Mouse (Mus musculus) neural tube, embryonic 10.5 days (tissue): Measurements from ENCODE around the gene Mthfd2.

Experiments
- DNase-seq: peaks from one replicate; pipeline ENCODE4 v3.0.0-alpha.2; 2017; ENCODE audit warnings: low spot score; ENCODE audit errors: extremely low spot score

Mthfd2 gene

GRCm38 (mm10) chr6:83341387-83341786, 15.7 kb upstream of the Mthfd2 start:
- DNase-seq, result no peak

GRCm38 (mm10) chr6:83327591-83328190, 2.0 kb upstream of the Mthfd2 start:
- DNase-seq, result no peak

GRCm38 (mm10) chr6:83326761-83327160, 1.1 kb upstream of the Mthfd2 start:
- DNase-seq, result no peak

- no peak for DNase-seq
Measured at GRCm38 (mm10) chr6:83326394-83326736, 657 bp upstream of the Mthfd2 start.

GRCm38 (mm10) chr6:83323652-83324419, 1.9 kb downstream of the Mthfd2 start:
- DNase-seq, result no peak

- no peak for DNase-seq
Measured at GRCm38 (mm10) chr6:83322794-83323193, 2.9 kb downstream of the Mthfd2 start.

GRCm38 (mm10) chr6:83321927-83322326, 3.8 kb downstream of the Mthfd2 start:
- DNase-seq, result no peak

- peak; percentile 87 for DNase-seq
Measured at GRCm38 (mm10) chr6:83317108-83317741, 8.5 kb downstream of the Mthfd2 start.

GRCm38 (mm10) chr6:83316022-83316421, 9.7 kb downstream of the Mthfd2 start:
- peak; percentile 54 for DNase-seq

- no peak for DNase-seq
Measured at GRCm38 (mm10) chr6:83315293-83315692, 10.4 kb downstream of the Mthfd2 start.

- no peak for DNase-seq
Measured at GRCm38 (mm10) chr6:83312514-83312913, 13.2 kb downstream of the Mthfd2 start.

GRCm38 (mm10) chr6:83312021-83312420, 13.7 kb downstream of the Mthfd2 start:
- DNase-seq, result no peak

- DNase-seq, result no peak
Measured at GRCm38 (mm10) chr6:83311206-83311605, 14.5 kb downstream of the Mthfd2 start.

GRCm38 (mm10) chr6:83309017-83309416, 16.7 kb downstream of the Mthfd2 start:
- no peak for DNase-seq

GRCm38 (mm10) chr6:83302264-83302663, 23.4 kb downstream of the Mthfd2 start:
- no peak for DNase-seq

GRCm38 (mm10) chr6:83301294-83301693, 24.4 kb downstream of the Mthfd2 start:
- no peak for DNase-seq

- DNase-seq, result no peak
Measured at GRCm38 (mm10) chr6:83300447-83301229, 25.1 kb downstream of the Mthfd2 start.

GRCm38 (mm10) chr6:83280256-83280955, 45.3 kb downstream of the Mthfd2 start:
- DNase-seq, result no peak

- no peak for DNase-seq
Measured at GRCm38 (mm10) chr6:83278881-83279280, 46.8 kb downstream of the Mthfd2 start.

- DNase-seq, result no peak
Measured at GRCm38 (mm10) chr6:83277151-83277550, 48.6 kb downstream of the Mthfd2 start.

GRCm38 (mm10) chr6:83273733-83274132, 52.0 kb downstream of the Mthfd2 start:
- DNase-seq, result no peak
